Mouse (Mus musculus) small intestine, adult 2 months (tissue): Measurements from ENCODE around the gene Arhgap17. TPM values are rescaled to one million over a fixed set of nuclear protein-coding genes. Genes with fewer than 3 reads are reported as not detected.
A peak's percentile ranks its signal among the peaks of the same experiment; 100 is the strongest.

Experiments
- H3K27ac ChIP-seq: fragments of 200-500 bp; 2 replicates; pipeline ENCODE4 v1.5.1; 2012; ENCODE audit warnings: low read depth, low read length, control low read depth, inconsistent platforms; ENCODE audit not compliant: insufficient read depth
- H3K27me3 ChIP-seq: fragments of 200-500 bp; 2 replicates; pipeline ENCODE4 v1.6.1; 2012; ENCODE audit warnings: mild to moderate bottlenecking, moderate library complexity, low read length, inconsistent platforms; ENCODE audit not compliant: control insufficient read depth, insufficient read depth
- H3K36me3 ChIP-seq: fragments of 200-500 bp; 2 replicates; pipeline ENCODE4 v1.6.1; 2012; ENCODE audit warnings: mild to moderate bottlenecking, low read length, control low read depth, inconsistent platforms; ENCODE audit not compliant: control insufficient read depth, insufficient read depth
- H3K4me1 ChIP-seq: fragments of 200-500 bp; 2 replicates; pipeline ENCODE4 v1.6.1; 2012; ENCODE audit warnings: low read length, inconsistent platforms, mixed read lengths; ENCODE audit not compliant: control insufficient read depth, insufficient read depth, insufficient read length
- H3K4me3 ChIP-seq: fragments of 200-500 bp; 2 replicates; pipeline ENCODE4 v1.5.1; 2012; ENCODE audit warnings: low read depth, mild to moderate bottlenecking, control low read depth, inconsistent platforms, low read length, moderate library complexity
- CTCF ChIP-seq: fragments of 200-500 bp; IDR thresholded peaks from 2 replicates; pipeline ENCODE4 v1.5.1; 2012; ENCODE audit warnings: low read depth, mild to moderate bottlenecking, control low read depth, inconsistent platforms, low read length, moderate library complexity, mixed read lengths; ENCODE audit not compliant: insufficient replicate concordance, insufficient read length; ENCODE audit errors: extremely low read depth
- POLR2A ChIP-seq: fragments of 200-500 bp; IDR thresholded peaks from 2 replicates; pipeline ENCODE4 v1.6.1; 2012; ENCODE audit warnings: low read depth, mild to moderate bottlenecking, control low read depth, inconsistent platforms, low read length, moderate library complexity
- whole genome bisulfite sequencing: fragments of 180-500 bp; shearing (Covaris S2); methylation state at CpG from one replicate; pipeline ENCODE4 v1.1.7; 2018; 5-methylcytosine and 5-hydroxymethylcytosine counted together
- polyA plus RNA-seq: library from polyadenylated mRNA; depleted of rRNA; stranded (reverse); fragments of >200 nt; gene quantifications from 2 replicates; pipeline ENCODE4 v1.2.3, GENCODE M21; 2012

Gene Arhgap17
- polyA plus RNA-seq, 1 experiment, result 69.8 TPM

GRCm38 (mm10) chr7:123368778-123369746 lies 653 bp downstream of the Arhgap17 start:
- peak overlapping the region; percentile 57 for H3K27ac ChIP-seq
- no peaks in the 10 kb centered on the region for H3K36me3 ChIP-seq

GRCm38 (mm10) chr7:123368187-123368586 lies 1.5 kb downstream of the Arhgap17 start:
- no peaks in the 10 kb centered on the region for H3K27me3 ChIP-seq
- peak overlapping the region; percentile 84 for H3K27ac ChIP-seq
- WGBS, result 18% methylated on average over 2 of the region's 2 CpGs
- no peaks in the 10 kb centered on the region for H3K36me3 ChIP-seq
- H3K4me1 ChIP-seq, result peaks cover 40% of the 10 kb centered on the region
- peak overlapping the region; percentile 45 for H3K4me3 ChIP-seq
- TF ChIP-seq CTCF (no peak), POLR2A (no peak)

More at GRCm38 (mm10) chr7:123368778-123369746, 653 bp downstream of the Arhgap17 start:
- under 1% methylated on average over 48 of the region's 51 CpGs for WGBS
- H3K27me3 ChIP-seq, result no peaks in the 10 kb centered on the region
- TF ChIP-seq POLR2A, result no peak
- TF ChIP-seq CTCF, result no peak
- peak overlapping the region; percentile 76 for H3K4me3 ChIP-seq
- H3K4me1 ChIP-seq, result peaks cover 39% of the 10 kb centered on the region

- WGBS, result 20% methylated on average over 16 of the region's 16 CpGs
Observed at GRCm38 (mm10) chr7:123367218-123368150, 2.2 kb downstream of the Arhgap17 start.

GRCm38 (mm10) chr7:123366806-123367205 lies 2.9 kb downstream of the Arhgap17 start:
- no peaks in the 10 kb centered on the region for H3K27me3 ChIP-seq
- no peaks in the 10 kb centered on the region for H3K36me3 ChIP-seq
- TF ChIP-seq POLR2A (no peak), CTCF (no peak)
- H3K4me3 ChIP-seq, result peak overlapping the region; percentile 15; the same call in 1 of the 2 replicates
- peaks cover 43% of the 10 kb centered on the region for H3K4me1 ChIP-seq
- WGBS, result 61% methylated on average over 8 of the region's 8 CpGs
- H3K27ac ChIP-seq, result peak overlapping the region; percentile 73

More at GRCm38 (mm10) chr7:123367218-123368150, 2.2 kb downstream of the Arhgap17 start:
- H3K4me1 ChIP-seq, result peaks cover 43% of the 10 kb centered on the region
- peak overlapping the region; percentile 84 for H3K27ac ChIP-seq
- H3K27me3 ChIP-seq, result no peaks in the 10 kb centered on the region
- H3K36me3 ChIP-seq, result no peaks in the 10 kb centered on the region
- no peak for TF ChIP-seq CTCF
- no peak for TF ChIP-seq POLR2A
- H3K4me3 ChIP-seq, result peak overlapping the region; percentile 45

GRCm38 (mm10) chr7:123365876-123366741 lies 3.6 kb downstream of the Arhgap17 start:
- Histone ChIP-seq H3K27me3 (no peaks in the 10 kb centered on the region), H3K4me3 (peak overlapping the region; percentile 15; the same call in 1 of the 2 replicates), H3K36me3 (no peaks in the 10 kb centered on the region), H3K27ac (peak overlapping the region; percentile 73), H3K4me1 (peaks cover 43% of the 10 kb centered on the region)
- 42% methylated on average over 7 of the region's 7 CpGs for WGBS
- TF ChIP-seq CTCF (no peak), POLR2A (no peak)

GRCm38 (mm10) chr7:123363971-123364370 lies 5.7 kb downstream of the Arhgap17 start:
- Histone ChIP-seq H3K27ac (no peak overlapping the region), H3K4me1 (peaks cover 40% of the 10 kb centered on the region), H3K36me3 (peaks cover 2% of the 10 kb centered on the region; the same call in 1 of the 2 replicates), H3K4me3 (no peak overlapping the region), H3K27me3 (no peaks in the 10 kb centered on the region)
- no peak for TF ChIP-seq CTCF
- TF ChIP-seq POLR2A, result no peak
- 90% methylated on average over 8 of the region's 8 CpGs for WGBS

GRCm38 (mm10) chr7:123362806-123363205 lies 6.9 kb downstream of the Arhgap17 start:
- no peak overlapping the region for H3K4me3 ChIP-seq
- peaks cover 2% of the 10 kb centered on the region; the same call in 1 of the 2 replicates for H3K36me3 ChIP-seq
- peaks cover 37% of the 10 kb centered on the region for H3K4me1 ChIP-seq
- no peak for TF ChIP-seq POLR2A
- no peak for TF ChIP-seq CTCF
- 66% methylated on average over 3 of the region's 3 CpGs for WGBS
- no peaks in the 10 kb centered on the region for H3K27me3 ChIP-seq
- no peak overlapping the region for H3K27ac ChIP-seq
